Mouse (Mus musculus) adrenal gland, postnatal 25 days (tissue): ENCODE data around the gene Macrod2. TPM values are rescaled to one million over a fixed set of nuclear protein-coding genes. Genes with fewer than 3 reads are reported as not detected.

Experiments used
- DNase-seq: peaks from one replicate; pipeline ENCODE4 v3.0.0; 2021; ENCODE audit warnings: mixed read lengths
- total RNA-seq: library from RNA; stranded (reverse); gene quantifications from 2 replicates; pipeline ENCODE4 v1.2.3, GENCODE M21; 2021

The Macrod2 gene
- total RNA-seq, 1 experiment from 2014 or later: 7.5 TPM

GRCm38 (mm10) chr2:140570874-140571273, 175.8 kb downstream of the Macrod2 start:
- DNase-seq: no peak

DNA sequence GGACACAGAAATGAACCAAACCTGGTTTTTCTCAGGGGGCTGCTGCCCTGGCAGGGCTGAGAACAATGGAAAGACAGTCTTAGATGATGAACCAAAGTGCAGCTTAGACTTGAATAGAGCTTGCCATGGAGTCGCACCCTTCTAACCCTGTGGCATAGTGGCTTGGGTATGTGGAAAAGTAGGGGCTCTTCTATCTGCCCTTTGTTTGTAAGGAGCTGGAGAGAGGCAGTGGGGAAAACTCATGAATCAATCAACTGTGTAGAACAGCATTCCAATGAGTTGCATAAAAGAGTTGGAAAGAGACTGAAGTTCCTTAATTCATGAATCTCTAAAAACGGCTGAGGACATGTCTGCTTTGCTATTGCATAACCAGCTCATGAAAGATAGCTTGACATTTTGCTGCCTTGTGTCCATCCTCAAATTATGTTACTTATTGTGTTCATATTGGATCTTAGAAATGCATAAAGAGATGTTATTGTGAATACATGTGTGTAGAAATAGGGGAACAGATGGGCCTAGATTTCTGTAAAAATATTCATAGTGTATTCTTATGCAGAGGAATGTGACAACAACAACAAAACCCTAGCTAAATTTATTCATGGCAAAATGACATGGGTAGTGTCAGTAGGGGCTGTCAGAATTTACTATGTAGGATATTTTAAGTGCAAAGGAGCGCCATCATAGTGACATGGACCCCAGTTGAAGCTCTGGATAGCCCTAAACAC, 197.6 kb downstream of the Macrod2 start:
- DNase-seq: no peak

GRCm38 (mm10) chr2:140596906-140597305, 201.8 kb downstream of the Macrod2 start:
- no peak for DNase-seq

DNA sequence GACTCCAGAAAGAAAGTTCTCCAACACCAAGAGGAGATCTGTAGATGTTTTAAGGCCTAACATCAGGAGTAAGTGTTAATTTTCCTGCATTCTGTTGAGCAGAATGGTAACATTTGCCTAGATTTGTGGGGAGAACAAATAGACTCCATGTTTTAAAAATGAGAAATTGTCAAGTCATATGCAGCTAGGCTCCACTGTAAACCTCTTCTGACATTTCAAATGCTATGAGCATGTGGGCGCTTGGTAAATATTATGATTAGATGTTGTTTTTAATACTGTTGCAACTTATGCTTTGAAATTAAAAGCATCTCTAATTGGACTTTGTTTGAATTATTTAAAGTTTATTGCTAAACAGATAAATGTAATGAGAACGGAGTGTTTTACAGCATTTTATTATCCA, 220.3 kb downstream of the Macrod2 start:
- no peak for DNase-seq

GRCm38 (mm10) chr2:140621730-140622337, 226.7 kb downstream of the Macrod2 start:
- no peak for DNase-seq

DNA sequence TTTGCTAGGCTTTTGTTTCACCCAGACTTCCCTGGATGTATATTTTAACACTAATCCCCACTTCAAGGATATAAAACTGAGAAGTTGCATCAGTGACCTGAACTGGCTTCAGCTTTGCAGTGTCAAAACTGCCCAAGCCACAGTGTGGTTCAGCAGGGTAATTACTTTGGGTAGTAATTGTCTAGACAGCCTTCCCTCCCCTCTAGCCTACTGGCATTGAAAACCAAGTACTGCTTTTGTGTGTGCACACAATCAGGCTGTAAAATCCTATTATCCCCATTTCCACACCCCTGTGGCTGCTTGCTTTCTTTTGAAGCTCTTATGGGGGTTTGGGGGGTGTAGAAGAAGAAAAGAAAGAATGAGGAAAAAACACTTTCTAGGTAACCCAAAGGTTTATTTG, 258.4 kb downstream of the Macrod2 start:
- no peak for DNase-seq

GRCm38 (mm10) chr2:140653978-140654377, 258.9 kb downstream of the Macrod2 start:
- DNase-seq: no peak

DNA sequence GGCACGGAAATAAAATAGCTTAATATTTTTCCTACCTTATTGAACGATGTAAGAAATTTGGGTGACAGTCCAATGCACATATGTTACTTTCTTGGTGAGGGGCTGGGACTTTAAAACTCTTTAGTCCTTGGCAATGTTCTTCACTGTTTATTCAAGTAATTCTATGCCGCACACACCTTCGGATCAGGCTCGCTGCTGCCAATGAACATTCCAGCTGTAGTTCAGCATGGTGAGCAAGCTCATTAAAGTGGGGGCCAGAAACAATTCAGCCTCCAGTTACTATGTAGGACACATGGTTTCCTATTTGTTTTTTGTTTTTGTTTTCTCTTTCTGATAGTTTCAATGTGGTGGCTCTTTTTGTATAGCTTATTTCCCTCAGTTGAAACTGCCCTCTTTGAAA, 267.6 kb downstream of the Macrod2 start:
- no peak for DNase-seq

GRCm38 (mm10) chr2:140664381-140664780, 269.3 kb downstream of the Macrod2 start:
- no peak for DNase-seq

DNA sequence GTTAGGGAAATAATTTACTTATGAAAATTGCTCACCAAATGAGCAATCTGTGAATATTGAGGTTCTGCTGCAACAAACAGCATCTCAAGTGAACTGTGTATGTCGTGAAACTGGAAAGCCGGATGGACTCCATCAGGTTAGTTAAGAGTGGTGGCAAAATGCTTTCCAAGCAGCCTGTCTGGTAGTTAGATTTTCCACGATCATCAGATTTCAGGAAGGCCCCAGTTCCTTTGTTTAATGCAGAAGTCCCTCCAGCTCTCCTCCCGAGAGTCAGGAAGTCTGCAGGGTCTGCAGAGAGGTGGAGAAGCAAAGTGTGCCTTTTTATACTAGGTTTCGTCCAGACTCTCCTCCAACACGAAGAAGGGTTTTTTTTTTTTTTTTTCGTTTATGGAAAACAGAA, 271.7 kb downstream of the Macrod2 start:
- no peak for DNase-seq

DNA sequence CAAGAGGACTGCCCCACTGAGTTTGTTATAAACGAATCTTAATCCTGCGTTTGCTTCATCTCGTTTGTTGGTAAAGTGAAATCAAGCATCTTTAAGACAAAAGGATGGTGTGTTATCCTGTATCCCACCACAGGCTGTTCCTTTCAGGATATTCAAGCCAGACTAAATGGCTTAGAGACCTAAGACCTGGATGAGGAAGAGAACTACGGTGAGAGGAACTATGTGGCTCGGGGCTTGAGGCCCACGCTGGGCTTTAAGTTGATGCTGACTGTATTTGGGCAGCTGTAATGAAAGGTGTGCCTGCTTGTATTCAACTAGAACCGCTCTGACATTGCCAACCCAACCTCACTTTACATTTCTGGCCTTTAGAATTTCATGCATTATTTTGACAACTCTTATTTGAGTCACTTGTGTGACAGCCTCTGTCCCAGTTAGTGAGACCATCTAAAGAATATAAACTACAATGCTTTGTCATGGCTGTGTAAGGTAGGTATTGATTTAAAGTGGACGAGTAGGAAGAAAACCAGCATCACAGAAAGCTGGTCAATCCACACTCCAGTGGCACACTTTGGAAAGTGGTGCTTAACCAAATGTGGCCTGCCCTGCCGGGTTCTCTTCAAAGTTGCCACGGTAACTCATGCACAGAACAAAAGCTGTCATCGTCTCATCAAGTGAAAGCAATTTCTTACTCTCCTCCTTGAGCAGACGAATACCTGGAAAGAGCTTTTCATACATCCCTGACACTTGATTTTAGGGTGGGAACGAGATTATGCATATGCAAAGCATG, 272.3 kb downstream of the Macrod2 start:
- DNase-seq: no peak

- peak; percentile 57 for DNase-seq
These were observed 273.2 kb downstream of the Macrod2 start for GRCm38 (mm10) chr2:140668311-140668710.

GRCm38 (mm10) chr2:140669081-140669480, 274.0 kb downstream of the Macrod2 start:
- no peak for DNase-seq

DNA sequence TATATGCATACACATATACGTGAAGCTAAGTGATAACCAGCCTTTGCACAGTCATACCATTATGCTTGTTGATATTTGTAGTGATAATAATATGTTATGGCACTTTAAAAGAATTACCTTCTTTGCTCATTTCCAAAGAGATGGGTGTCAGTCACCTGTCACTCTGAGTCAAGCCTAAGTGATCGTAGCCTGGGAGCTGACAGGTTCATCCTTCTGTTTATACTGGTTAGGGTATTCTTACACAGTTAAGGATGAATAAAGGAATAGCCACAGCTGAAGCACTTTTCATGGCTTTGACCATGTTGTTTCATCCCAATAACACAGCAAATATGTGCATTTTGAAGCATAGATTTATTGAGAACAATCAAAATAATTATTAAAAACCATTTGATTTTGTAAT, 274.7 kb downstream of the Macrod2 start:
- no peak for DNase-seq

GRCm38 (mm10) chr2:140670457-140670856, 275.3 kb downstream of the Macrod2 start:
- DNase-seq: peak; percentile 13

GRCm38 (mm10) chr2:140670963-140671702, 276.0 kb downstream of the Macrod2 start, which contains the start of gene Flrt3:
Flrt3 (minus strand) TSS chr2:140671469.
- DNase-seq: peak; percentile 74

DNA sequence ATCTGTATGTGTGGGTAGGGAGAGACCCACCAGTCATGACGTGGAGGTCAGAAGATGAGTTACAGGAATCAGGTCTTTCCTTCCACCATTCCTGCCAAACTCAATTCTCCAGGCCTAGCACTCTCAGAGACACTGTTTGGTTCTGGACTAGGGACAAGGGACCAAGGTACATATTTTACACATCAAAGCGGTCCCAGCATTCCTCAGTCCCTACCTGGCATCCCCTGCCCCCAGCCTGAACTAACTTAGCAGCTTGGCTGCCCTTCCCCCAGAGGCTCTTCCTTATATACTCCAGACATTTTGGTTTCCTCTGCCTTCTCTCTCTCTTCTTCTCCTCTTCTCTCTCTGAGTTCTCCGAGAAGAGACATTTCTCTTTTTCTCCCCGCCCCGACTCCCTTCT, 278.4 kb downstream of the Macrod2 start:
- DNase-seq: no peak

DNA sequence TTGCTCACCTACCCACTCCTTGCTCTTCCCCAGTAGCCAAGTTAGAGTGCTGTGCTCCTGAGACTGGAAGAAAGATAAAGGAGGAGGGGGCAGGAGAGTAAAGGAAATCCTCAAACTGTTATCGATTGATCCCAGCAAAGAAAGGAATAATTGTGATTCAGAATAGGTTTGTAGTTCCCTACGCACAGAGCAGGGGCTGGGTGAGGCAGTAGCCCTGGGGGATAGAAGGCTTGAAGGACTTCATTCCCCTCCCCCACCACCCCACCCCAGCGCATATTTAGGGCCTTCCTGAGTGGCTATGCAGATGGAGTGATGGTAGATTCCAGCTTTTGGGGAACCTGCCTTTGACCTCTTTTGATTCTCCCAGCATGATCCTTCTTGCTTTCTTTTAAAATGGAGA, 281.6 kb downstream of the Macrod2 start:
- no peak for DNase-seq

DNA sequence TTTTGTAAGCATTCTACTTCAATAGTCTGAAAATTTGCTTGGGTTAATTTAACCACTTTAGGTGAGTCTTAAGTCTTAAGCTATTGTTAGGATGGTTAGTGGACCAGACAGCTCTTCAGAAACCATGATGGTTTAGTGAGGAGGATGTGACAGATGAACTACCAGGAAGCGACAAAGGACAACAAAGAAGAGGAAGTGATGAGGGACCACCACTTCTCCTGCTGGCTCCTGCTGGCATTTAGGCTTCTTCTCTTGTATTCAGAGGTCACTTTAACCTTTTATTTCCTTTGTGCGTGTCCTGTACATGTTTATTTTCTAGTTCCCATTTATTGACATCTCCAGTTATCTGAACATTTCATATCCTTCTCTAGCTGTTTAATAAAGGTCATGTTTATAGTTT, 295.8 kb downstream of the Macrod2 start:
- no peak for DNase-seq

GRCm38 (mm10) chr2:140691403-140691802, 296.3 kb downstream of the Macrod2 start:
- no peak for DNase-seq

GRCm38 (mm10) chr2:140692461-140692860, 297.4 kb downstream of the Macrod2 start:
- DNase-seq: no peak

- no peak for DNase-seq
These were observed 298.7 kb downstream of the Macrod2 start for GRCm38 (mm10) chr2:140693845-140694244.

GRCm38 (mm10) chr2:140698585-140698984, 303.5 kb downstream of the Macrod2 start:
- DNase-seq: no peak
